Mouse (Mus musculus) heart, postnatal 0 days (tissue): ENCODE measurements at regions not wholly inside any gene's neighbourhood (a gene's known extent, or its start where the extent isn't known, plus 50 kb on each side); places are given as distances from the start of the nearest gene placed in this dataset.

Experiments used
- CTCF ChIP-seq: IDR thresholded peaks from 2 replicates; pipeline ENCODE4 v1.5.1; 2016; ENCODE audit warnings: antibody characterized with exemption, control low read depth, low read depth
- EP300 ChIP-seq: IDR thresholded peaks from 2 replicates; pipeline ENCODE4 v1.6.1; 2016; ENCODE audit warnings: antibody characterized with exemption, low read depth

DNA sequence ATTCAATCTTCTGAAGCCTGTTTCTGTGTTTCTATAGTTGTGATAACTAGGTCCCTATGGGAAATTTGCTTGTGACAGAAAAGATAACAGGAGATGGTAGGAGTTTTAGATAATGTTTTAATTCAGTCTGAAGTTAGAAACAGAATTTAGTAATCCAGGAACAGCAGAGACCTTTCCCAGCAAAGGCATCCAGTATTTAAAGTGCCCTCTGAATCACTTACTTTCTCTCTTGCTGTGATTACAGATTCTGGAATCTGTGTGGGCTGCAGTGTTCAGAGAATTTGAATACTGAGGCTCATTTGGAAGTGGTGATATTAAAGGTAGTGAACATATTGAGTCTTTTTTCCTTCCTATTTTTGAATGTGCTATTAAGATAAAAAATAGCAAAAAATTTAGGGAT lies 154.6 kb downstream of the Gm11077 start:
- no peak for TF ChIP-seq CTCF
- TF ChIP-seq EP300: no peak
